Mouse (Mus musculus) adrenal gland, postnatal 14 days (tissue): Measurements from ENCODE around the gene Ptpra. TPM values are rescaled to one million over a fixed set of nuclear protein-coding genes. Genes with fewer than 3 reads are reported as not detected.
"Not testable (repeated sequence)": the region's sequence is repeated elsewhere in the genome, so short reads cannot be mapped to it uniquely, and the experiment has no call there.

Experiments
- DNase-seq: peaks from one replicate; pipeline ENCODE4 v3.0.0; 2021; ENCODE audit warnings: mixed read lengths
- total RNA-seq: library from RNA; stranded (reverse); gene quantifications from 2 replicates; pipeline ENCODE4 v1.2.3, GENCODE M21; 2021

Ptpra gene
- total RNA-seq, 1 experiment from 2014 or later = 101 TPM

DNA sequence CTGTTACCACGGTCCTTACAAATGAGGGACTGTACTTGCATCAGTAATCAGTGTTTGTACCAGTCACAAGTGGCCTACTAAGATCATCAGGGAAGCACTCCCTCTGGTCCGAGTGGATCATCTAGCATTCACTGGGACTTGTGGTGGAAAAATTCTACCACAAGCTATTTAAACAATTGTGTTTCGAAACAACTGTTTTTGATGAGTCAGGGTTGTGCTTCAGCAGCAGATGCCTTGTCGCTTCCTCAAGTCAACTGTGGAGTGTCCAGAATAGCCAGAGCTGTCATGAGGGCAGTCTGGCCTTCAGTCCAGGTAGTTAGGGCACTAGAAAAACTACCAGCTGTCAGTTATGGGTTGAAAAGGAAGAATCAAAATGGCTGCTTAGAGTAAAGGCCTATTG is 38.5 kb downstream of the Ptpra start:
- no peak for DNase-seq

GRCm38 (mm10) chr2:130491162-130491561 is 41.1 kb downstream of the Ptpra start:
- DNase-seq = no peak

DNA sequence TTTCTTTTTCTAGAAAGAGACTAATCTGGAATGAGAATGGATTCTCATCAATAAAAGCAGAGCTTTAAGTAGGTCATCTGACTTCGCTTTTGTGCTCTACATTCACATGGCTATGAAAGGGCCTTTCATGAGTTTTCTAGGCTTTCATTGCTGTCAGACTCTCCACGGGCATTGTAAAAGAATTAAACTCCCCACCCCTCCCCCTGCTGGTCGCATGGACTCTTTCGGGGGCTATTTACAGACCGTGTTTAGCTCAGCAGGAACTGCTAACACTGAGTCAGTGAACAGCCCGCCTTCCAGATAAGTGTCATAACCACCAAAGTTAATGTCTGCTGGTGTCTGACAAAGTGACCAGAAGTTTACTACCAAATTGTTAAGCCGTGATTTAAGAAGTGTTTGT is 41.5 kb downstream of the Ptpra start:
- DNase-seq = no peak

- DNase-seq = not testable (repeated sequence)
Observed at GRCm38 (mm10) chr2:130495114-130495513, 45.0 kb downstream of the Ptpra start.

DNA sequence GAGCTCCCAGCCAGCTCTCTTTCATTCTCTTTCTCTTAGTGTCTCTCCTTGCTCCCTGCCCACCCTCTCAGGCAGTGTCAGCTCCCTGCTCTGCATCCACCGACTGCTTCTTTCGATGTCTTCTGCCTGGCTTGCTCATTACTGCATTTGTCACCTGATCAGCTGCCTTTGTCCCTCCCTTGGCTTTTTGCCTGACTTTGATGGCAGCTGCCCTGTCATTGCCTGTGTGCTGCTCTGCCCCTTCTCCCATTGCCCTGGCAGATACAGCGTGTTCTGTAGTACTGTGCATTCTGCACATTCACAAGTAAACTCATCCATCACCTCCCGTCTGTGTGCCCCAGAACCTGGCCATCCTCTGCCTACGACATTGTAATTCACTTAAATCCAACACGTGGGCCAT is 46.0 kb downstream of the Ptpra start:
- DNase-seq = peak; percentile 69

GRCm38 (mm10) chr2:130496931-130497330 is 46.9 kb downstream of the Ptpra start:
- no peak for DNase-seq

- peak; percentile 66 for DNase-seq
Observed at GRCm38 (mm10) chr2:130499546-130499945, 49.5 kb downstream of the Ptpra start.

GRCm38 (mm10) chr2:130501556-130501955 is 51.5 kb downstream of the Ptpra start:
- no peak for DNase-seq

GRCm38 (mm10) chr2:130511616-130512015 is 61.5 kb downstream of the Ptpra start:
- not testable (repeated sequence) for DNase-seq

DNA sequence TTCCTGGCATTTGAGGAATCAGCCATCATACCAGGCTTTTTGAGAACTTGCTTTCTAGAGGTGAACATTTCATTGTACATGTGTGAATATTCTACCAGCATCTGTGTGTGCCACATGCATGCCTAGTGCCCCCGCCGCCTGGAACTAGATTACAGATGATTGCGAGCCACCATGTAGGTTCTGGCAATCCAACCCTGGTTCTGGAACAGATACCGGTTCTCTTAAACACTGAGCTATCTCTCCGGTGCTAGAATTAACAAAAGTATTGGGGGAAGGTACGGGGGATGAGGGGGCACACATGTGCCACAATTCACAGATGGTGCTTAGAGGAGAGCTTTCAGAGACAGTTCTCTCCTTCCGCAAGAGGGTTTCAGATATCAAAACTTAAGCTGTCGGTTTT is 63.8 kb downstream of the Ptpra start:
- DNase-seq = no peak

DNA sequence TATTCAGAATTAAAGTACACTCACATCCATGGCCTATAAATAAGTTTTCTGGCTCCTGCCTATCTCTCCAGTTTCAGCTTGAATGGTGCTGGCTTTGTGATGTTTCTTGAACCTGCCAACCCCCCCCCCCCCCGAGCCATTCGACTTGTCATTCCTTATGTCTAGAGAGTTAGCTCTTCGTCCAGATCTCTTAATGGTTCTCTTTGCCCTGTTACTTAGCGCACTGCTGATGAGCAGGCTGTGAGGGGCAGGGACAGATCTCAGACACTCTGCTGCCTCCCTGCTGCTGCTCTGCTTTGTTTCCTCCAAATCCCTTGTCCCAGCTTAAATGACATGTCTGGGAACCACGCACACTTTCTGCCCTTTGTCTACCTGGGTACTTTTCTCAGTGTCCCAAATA is 65.7 kb downstream of the Ptpra start:
- no peak for DNase-seq

GRCm38 (mm10) chr2:130521927-130522326 is 71.8 kb downstream of the Ptpra start:
- no peak for DNase-seq

DNA sequence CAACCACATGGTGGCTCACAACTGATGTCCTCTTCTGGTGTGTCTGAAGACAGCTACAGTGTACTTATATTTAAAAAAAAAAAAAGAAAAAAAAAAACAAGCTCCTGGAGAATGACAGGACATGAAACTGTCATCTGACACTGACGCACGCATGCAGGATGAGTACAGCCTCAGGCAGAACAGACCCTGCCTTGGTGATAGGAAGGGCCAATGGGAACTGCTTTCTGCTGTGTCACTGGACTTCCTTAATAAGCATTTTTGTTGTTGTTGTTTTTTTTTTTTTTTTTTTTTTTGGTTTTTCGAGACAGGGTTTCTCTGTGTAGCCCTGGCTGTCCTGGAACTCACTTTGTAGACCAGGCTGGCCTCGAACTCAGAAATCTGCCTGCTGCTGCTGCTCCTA is 75.4 kb downstream of the Ptpra start:
- DNase-seq = not testable (repeated sequence)

DNA sequence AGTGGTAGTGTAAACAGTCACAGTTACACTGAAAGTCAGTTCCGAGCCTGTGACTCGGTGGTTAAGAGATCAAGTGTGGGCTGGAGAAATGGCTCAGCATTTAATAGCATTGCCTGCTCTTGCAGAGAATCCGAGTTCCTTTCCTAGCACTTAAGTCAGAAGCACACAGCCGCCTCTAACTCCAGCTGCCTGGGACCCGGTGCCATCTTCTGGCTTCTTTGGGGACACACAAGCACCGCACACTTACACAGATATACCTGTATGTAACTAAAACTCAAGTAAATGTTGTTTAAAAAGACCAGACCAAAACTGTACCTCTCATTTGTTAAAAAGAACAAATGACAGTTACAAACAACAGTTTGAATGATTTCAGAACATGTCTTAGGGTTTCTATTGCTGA is 78.4 kb downstream of the Ptpra start:
- no peak for DNase-seq

DNA sequence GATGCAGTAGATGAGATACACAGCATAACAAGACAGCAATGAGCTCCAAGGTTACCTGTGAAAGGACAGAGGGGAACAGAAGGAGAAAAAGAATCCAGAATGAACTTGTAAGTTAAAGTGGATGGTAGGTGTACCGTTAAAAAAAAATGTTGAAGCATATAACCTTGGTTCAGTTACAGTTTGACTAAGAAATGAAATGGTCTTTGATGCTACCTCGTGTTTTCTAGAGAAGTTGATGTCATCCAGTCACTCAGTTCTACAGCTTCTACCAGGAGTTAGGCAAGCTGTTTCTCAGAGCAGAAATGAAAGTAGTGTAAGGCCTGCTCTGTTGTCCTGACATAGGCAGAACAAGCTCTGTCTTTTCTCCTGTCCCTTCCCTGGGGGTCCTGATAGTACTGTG is 79.2 kb downstream of the Ptpra start:
- DNase-seq = no peak

DNA sequence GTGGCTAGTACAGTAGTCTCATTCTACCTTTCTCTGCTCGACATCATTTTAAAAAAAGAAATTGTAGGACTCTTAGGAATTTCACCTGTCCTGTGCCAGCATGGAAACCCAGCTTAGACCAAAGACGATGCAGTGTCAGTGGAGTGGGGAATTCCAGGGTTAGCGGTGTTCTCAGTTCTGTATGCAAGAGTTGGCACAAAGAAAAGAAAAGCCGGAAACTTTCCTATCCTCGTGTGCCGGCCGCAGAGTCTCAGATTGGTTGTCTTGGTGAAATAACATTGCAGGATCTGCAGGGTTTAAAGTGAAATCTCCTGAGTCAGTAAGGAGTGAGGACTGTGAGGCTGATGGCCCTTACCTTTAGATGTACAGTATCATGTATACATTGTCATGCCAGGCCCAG is 79.8 kb downstream of the Ptpra start:
- DNase-seq = no peak

DNA sequence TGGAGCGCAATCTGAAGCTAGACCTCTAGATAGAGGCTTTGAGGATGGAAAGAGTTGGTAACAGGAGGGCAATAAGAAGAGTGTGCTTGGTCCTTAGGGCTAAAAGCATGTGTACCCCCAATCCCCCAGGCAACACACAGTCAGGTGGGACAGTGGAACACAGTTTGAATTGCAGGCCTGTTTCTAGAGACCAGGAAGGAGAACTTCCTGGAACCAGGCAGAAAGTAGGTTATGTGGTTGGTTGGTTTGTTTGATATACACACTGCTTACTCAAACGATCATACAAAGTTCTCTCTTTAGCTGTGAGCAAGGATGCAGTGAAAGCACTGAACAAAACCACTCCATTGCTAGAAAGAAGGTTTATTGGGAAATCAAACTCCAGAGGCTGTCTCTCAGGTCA is 82.1 kb downstream of the Ptpra start:
- DNase-seq = no peak

DNA sequence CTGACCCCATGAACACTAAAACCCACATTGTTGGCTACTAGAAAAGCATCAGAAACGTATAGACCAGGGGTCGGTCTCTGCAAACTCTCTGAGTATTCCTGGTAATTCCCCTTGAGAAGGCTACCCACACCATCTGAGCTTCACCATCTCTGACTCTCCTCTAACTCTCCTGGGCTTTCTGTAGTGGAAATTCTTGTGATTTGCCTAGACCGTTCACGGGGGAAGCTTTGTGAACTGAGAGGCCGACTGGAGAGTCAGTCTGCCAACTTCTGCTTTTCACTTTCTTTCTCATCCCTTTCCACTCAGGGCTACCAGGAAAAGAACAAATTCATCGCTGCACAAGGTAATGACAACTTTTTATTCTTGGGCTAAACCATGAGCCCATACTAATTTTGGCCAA is 84.9 kb downstream of the Ptpra start:
- no peak for DNase-seq

DNA sequence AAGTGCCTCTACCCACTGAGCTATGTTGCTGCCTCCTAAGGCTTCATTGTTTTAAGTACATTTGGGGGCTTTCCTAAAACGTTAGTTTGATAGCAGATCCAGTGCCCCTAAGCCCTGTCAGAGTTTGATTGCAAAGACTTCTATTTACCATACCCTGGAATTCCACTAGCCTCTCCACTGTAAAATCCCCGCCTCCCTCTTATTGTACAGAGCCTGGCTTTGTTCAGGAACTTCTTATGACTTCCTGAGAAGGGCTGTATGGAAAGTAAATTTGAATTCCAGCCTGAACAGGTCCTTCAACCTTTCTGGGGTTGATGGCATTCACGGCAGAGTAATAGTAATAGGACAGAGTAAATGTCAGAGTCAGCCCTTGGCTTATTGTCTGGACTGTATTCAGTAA is 86.8 kb downstream of the Ptpra start:
- no peak for DNase-seq

GRCm38 (mm10) chr2:130538876-130539546 is 88.9 kb downstream of the Ptpra start:
- no peak for DNase-seq

- no peak for DNase-seq
Observed at GRCm38 (mm10) chr2:130540266-130540665, 90.2 kb downstream of the Ptpra start.

GRCm38 (mm10) chr2:130546957-130547356 is 96.9 kb downstream of the Ptpra start:
- no peak for DNase-seq

DNA sequence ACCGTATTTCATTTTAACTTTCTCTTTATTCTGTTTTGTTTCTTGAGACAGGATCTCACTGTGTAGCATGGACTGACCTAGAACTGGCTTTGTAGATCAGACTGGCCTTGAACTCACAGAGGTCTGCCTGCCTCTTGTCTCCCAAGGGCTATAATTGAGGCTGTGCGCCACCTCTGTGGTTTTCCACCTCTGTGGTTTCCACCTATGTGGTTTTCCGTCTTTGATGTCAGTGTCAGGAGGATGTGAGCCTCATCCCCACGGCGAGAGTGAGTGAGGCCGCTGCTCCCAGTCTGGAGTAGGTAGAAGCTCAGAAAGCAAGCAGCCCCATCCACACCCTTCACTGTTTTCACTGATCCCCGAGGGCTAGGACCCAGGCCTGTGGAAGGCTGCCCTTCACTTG is 104.8 kb downstream of the Ptpra start:
- no peak for DNase-seq

- DNase-seq = no peak
Observed at GRCm38 (mm10) chr2:130556292-130556691, 106.2 kb downstream of the Ptpra start.

DNA sequence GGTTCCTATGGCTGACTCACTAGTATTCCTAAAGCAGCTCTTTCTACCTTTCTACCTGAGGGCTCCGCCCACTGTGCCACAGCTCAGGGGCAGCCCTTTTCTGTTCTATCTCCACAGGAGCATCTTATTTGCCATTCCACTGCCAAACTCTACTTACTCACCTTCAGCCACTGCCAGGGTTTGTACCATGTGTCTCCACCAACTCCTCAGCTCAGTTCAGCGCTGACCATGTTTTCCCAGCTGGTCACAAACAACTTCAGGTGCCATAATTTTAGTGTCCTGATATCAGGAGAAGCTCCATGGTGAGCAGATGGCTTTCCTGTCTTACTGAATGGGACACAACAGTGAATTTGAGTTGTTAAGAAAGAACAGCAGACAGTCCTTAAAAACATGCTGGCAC is 107.4 kb downstream of the Ptpra start:
- DNase-seq = no peak
